Mouse (Mus musculus): Measurements from ENCODE around the gene Fkbp5. TPM values are rescaled to one million over a fixed set of nuclear protein-coding genes. Genes with fewer than 3 reads are reported as not detected.

The Fkbp5 gene
- polyA plus RNA-seq, 1 experiment from 2014 or later = 37.4 TPM

DNA sequence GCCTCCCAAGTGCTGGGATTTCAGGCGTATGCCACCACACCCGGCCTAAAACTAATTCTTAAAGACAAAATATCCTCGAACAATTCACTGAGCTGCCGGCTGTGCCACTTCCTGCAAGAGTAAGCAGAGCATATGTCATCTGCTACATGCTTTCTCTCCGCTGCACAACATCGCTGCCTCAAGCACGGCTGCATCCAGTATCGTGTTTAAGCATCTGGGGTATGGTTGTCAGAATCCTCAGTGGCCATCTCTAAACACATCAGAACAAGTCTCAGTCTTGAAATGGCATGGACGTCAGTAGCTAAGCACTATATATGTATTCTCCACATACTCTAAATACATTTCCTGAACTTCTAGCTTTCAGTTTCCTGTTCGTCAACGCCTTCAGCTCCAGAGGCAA is 49.6 kb downstream of the Fkbp5 start:
- H3K27me3 ChIP-seq = no peaks in the 10 kb centered on the region
- no peak overlapping the region for H3K9ac ChIP-seq
- no peak overlapping the region for H3K27ac ChIP-seq
- H3K4me2 ChIP-seq = no peak overlapping the region
- ATAC-seq (ENCODE audit: low FRiP score) = no peak
- no peaks in the 10 kb centered on the region for H3K36me3 ChIP-seq (replicated peaks)
- no peaks in the 10 kb centered on the region for H3K9me3 ChIP-seq
- 87% methylated on average over 11 of the region's 11 CpGs for WGBS
- peaks cover 18% of the 10 kb centered on the region for H3K4me1 ChIP-seq
- no peak overlapping the region for H3K4me3 ChIP-seq (replicated peaks)

DNA sequence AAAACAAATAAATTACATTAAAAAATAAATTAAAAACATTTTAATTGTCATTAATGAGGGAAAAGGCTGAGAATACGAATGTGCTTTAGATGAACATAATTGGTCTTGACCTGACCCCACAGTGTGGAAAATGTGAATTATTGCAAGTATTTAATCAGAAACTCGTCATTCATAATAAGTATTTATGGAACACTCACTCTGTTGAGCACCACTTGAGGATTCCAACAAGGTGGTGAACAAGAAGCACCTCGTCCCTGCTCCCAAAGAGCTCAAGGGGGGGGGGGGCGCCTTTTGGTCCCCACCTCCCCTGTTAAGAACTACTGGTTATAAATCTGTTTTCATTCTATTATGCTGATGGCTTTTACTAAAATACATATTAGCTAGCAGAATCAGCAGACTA is 51.4 kb downstream of the Fkbp5 start:
- H3K4me2 ChIP-seq = no peak overlapping the region
- H3K27me3 ChIP-seq = no peaks in the 10 kb centered on the region
- no peaks in the 10 kb centered on the region for H3K36me3 ChIP-seq (replicated peaks)
- no peak overlapping the region for H3K9ac ChIP-seq
- 82% methylated on average over 4 of the region's 4 CpGs for WGBS
- no peak overlapping the region for H3K27ac ChIP-seq
- H3K4me1 ChIP-seq = peaks cover 7% of the 10 kb centered on the region; the same call in 1 of the 2 replicates
- H3K4me3 ChIP-seq (replicated peaks) = no peak overlapping the region
- H3K9me3 ChIP-seq = no peaks in the 10 kb centered on the region
- no peak for ATAC-seq (ENCODE audit: low FRiP score)

DNA sequence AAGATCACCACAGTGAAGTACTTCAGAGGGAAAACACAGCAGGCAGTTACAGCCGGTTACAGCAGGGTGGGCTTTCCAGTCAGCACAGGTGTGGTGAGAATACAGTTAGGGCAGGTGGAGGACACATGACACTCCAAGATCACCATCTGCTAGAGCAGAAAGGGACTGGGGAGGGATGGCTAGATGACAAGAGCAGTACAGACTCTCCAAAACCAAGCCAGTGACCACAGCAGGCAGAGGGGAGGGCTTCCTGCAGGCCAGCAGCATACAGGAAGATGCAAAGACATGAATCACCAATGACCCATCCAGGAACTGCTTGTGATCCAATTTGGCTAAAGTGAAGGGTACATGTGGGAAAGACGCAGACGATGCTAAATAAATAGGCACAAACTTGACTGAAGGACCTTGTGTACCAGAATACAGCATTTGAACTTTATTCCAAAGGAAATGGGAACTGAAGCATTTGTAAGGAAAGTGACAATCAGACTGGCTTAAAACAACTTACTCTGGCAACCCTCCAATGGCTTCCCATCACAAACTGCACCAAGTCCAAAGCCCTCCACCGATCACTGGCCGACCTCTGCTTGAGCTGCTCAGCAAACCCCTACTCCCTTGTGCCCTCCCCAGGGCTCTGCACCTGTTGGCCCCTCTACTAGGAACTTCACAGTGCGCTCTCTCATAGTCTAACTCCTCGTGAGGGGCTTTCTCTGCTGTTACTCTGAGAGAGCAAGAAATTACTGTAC is 53.5 kb downstream of the Fkbp5 start:
- WGBS = 90% methylated on average over 7 of the region's 7 CpGs
- no peak for ATAC-seq (ENCODE audit: low FRiP score)
- Histone ChIP-seq H3K27me3 (no peaks in the 10 kb centered on the region), H3K9me3 (no peaks in the 10 kb centered on the region), H3K4me2 (no peak overlapping the region), H3K27ac (no peak overlapping the region), H3K4me1 (no peaks in the 10 kb centered on the region), H3K4me3 (replicated peaks) (no peak overlapping the region), H3K9ac (no peak overlapping the region), H3K36me3 (replicated peaks) (no peaks in the 10 kb centered on the region)

DNA sequence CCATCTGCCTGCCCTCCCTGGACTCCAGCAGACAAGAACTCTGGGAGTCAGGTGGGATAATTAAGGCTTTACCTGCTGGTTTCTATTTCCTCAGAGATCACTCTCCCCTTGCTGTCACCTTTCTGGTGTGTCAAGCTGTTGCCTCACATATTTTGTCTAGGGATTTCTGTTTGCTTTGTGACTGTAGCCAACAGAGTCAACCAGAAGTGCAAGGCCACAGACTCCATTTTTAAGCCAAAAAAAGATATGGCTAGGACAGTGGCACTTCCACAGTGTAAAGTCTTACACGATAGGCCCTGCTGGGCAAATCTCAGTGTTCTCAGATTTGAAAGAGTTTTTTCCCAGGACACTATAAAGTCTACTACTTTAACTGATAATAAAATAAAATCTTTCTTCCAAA is 56.9 kb downstream of the Fkbp5 start:
- Histone ChIP-seq H3K27me3 (no peaks in the 10 kb centered on the region), H3K4me3 (replicated peaks) (no peak overlapping the region), H3K36me3 (replicated peaks) (no peaks in the 10 kb centered on the region), H3K9me3 (no peaks in the 10 kb centered on the region), H3K9ac (no peak overlapping the region), H3K4me1 (no peaks in the 10 kb centered on the region), H3K4me2 (no peak overlapping the region), H3K27ac (no peak overlapping the region)
- no peak for ATAC-seq (ENCODE audit: low FRiP score)
- WGBS = 95% methylated on average over 1 of the region's 1 CpGs

DNA sequence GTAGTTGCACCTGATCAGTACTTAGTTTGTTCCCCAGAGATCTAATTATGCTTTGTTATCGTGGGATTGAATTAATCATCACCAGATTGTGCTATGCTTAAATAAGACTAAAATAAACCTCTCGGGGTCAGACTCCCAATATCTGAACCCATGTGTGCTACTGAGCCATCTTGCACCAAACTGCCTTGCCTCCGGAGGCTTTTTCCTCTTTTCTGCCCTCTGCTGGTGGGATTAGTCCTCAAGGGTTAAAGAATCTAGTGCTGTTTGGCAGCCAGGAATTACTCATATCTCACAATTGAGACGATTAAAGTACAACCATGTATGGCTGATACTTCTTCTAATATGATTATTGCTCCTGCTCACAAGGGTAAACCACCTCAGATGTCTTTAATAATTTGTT is 62.2 kb downstream of the Fkbp5 start:
- ATAC-seq (ENCODE audit: low FRiP score) = no peak
- Histone ChIP-seq H3K4me2 (no peak overlapping the region), H3K27ac (no peak overlapping the region), H3K4me3 (replicated peaks) (no peak overlapping the region), H3K36me3 (replicated peaks) (no peaks in the 10 kb centered on the region), H3K9me3 (no peaks in the 10 kb centered on the region), H3K9ac (no peak overlapping the region), H3K27me3 (no peaks in the 10 kb centered on the region), H3K4me1 (0 out of 2 replicates have a peak, but pooled peaks cover 3% of the 10 kb centered on the region)
- WGBS = 70% methylated on average over 4 of the region's 4 CpGs

DNA sequence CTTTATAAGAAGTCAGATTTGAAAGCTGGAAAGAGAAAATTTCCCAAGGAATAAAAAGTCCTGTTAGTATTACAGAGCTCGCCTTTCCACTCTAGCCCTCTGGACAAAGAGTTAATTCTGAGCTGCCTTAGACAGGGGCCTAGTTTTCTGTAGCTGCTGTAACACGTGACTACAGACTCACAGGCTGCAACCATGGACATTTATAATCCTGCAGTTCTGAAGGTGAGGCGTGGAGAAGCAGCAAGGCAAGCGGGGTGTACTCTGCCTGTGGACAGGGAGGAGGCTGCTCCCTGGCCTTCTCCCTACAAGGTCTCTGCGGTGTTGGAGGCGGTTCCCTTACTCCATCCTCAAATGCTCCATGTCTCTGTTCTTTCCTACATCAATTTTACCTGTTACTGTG is 64.4 kb downstream of the Fkbp5 start:
- Histone ChIP-seq H3K4me3 (replicated peaks) (no peak overlapping the region), H3K27me3 (no peaks in the 10 kb centered on the region), H3K9ac (no peak overlapping the region), H3K27ac (no peak overlapping the region), H3K4me1 (0 out of 2 replicates have a peak, but pooled peaks cover 3% of the 10 kb centered on the region), H3K9me3 (no peaks in the 10 kb centered on the region), H3K36me3 (replicated peaks) (no peaks in the 10 kb centered on the region), H3K4me2 (no peak overlapping the region)
- WGBS = 85% methylated on average over 6 of the region's 6 CpGs
- ATAC-seq (ENCODE audit: low FRiP score) = no peak

DNA sequence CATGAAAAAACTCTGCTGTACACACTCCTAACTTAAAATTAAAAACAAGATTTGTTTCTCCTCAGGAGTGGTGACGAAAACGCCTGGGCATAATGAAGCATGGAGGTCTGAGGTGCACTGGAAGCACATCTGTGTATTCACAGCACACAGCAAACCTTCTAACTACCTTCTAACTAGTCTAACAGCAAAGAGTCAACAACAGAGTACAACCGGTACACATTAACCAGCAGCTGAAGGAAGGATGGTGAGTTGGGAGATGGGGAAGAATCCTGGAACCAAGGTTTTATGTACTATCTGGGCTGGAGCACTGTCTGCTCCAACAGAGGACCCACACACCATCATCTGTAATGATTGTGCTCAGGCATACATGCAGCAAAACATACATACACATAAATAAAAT is 65.4 kb downstream of the Fkbp5 start:
- Histone ChIP-seq H3K9me3 (no peaks in the 10 kb centered on the region), H3K36me3 (replicated peaks) (no peaks in the 10 kb centered on the region), H3K4me3 (replicated peaks) (no peak overlapping the region), H3K4me2 (no peak overlapping the region), H3K27me3 (no peaks in the 10 kb centered on the region), H3K9ac (no peak overlapping the region), H3K27ac (no peak overlapping the region), H3K4me1 (0 out of 2 replicates have a peak, but pooled peaks cover 3% of the 10 kb centered on the region)
- no peak for ATAC-seq (ENCODE audit: low FRiP score)
- WGBS = 96% methylated on average over 3 of the region's 3 CpGs

DNA sequence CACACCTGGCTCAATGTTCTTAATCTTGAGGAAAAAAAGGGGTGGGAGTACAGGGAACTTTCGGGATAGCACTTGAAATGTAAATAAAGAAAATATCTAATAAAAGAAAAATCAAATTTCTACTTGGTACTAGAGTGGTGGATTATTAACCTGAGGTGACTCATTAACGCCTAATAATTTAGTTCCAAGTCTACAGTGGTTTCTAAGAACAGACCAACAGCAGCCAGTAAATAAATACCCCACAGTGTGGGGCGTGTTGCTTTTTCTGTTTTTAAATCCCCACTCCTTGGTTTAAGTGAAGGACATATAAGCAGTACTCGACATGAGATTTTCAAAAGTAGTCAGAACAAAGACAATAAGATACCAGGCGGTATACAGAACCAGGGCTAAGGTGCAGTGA is 65.8 kb downstream of the Fkbp5 start:
- ATAC-seq (ENCODE audit: low FRiP score) = no peak
- WGBS = 91% methylated on average over 5 of the region's 5 CpGs
- Histone ChIP-seq H3K27ac (no peak overlapping the region), H3K4me1 (0 out of 2 replicates have a peak, but pooled peaks cover 3% of the 10 kb centered on the region), H3K9me3 (no peaks in the 10 kb centered on the region), H3K9ac (no peak overlapping the region), H3K4me2 (no peak overlapping the region), H3K27me3 (no peaks in the 10 kb centered on the region), H3K4me3 (replicated peaks) (no peak overlapping the region), H3K36me3 (replicated peaks) (no peaks in the 10 kb centered on the region)

DNA sequence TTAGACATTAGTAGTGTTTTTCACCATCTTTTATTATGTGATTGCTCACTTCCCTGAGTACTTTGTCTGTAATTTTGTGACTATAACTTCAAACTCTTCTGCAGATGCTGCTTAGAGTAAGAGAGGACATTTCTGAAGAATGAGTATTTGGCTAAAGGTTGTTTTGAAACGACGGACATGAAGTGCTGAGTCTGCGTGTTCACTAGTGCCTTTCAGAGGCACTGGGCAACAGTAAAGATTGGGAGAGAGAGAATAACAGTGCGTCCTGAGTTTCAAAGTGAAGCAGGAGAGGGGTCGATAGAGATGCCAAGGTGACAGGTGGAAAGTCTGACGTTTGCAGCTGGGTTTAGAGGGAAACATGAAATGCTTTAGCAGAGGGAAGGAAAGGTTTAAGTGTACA is 69.1 kb downstream of the Fkbp5 start:
- no peak overlapping the region for H3K27ac ChIP-seq
- H3K36me3 ChIP-seq (replicated peaks) = no peaks in the 10 kb centered on the region
- H3K9me3 ChIP-seq = no peaks in the 10 kb centered on the region
- WGBS = 78% methylated on average over 6 of the region's 6 CpGs
- ATAC-seq (ENCODE audit: low FRiP score) = no peak
- H3K4me2 ChIP-seq = no peak overlapping the region
- no peaks in the 10 kb centered on the region for H3K27me3 ChIP-seq
- H3K9ac ChIP-seq = no peak overlapping the region
- 0 out of 2 replicates have a peak, but pooled peaks cover 3% of the 10 kb centered on the region for H3K4me1 ChIP-seq
- no peak overlapping the region for H3K4me3 ChIP-seq (replicated peaks)

DNA sequence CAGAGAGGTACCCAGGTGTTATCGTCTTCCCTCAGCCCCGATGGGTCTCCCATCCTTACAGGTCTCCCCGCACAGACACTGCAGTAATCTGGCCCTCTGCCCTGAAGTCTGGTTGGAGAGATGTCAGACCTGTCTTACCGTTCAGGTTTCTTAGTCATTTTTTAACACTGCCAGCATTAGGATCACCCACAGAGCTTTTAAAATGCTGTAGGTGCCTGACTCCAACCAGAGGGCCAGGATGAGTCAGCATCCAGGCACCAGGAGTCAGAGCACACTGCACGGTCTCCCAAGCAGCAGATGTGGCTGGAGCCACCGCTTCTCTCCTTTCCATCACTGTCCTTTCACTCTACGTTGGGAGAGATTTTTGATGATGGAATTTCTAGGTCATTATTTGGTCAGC is 69.5 kb downstream of the Fkbp5 start:
- no peak for ATAC-seq (ENCODE audit: low FRiP score)
- H3K4me2 ChIP-seq = no peak overlapping the region
- 87% methylated on average over 7 of the region's 7 CpGs for whole genome bisulfite sequencing
- no peak overlapping the region for H3K9ac ChIP-seq
- 0 out of 2 replicates have a peak, but pooled peaks cover under 1% of the 10 kb centered on the region for H3K4me1 ChIP-seq
- no peaks in the 10 kb centered on the region for H3K36me3 ChIP-seq (replicated peaks)
- H3K4me3 ChIP-seq (replicated peaks) = no peak overlapping the region
- H3K27ac ChIP-seq = no peak overlapping the region
- H3K9me3 ChIP-seq = no peaks in the 10 kb centered on the region
- H3K27me3 ChIP-seq = no peaks in the 10 kb centered on the region

DNA sequence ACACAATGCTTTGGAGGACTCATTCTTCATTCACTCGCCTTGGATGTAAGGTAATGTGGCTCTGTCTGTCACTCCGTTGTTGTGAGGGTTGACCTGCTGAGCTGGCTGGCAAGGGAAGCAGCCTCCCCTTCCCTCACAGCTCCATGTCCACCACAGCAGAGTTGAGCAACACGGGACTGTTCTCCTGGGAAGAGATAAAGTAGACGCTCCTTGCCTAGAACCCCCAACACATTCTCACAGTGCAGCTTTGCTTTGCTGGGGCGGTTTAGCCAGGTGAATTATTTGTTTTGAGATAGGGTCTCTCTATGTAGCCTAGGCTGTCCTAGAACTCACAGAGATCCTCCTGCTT is 70.5 kb downstream of the Fkbp5 start:
- 80% methylated on average over 5 of the region's 5 CpGs for WGBS
- no peaks in the 10 kb centered on the region for H3K9me3 ChIP-seq
- no peak for ATAC-seq (ENCODE audit: low FRiP score)
- no peaks in the 10 kb centered on the region for H3K36me3 ChIP-seq (replicated peaks)
- H3K27ac ChIP-seq = no peak overlapping the region
- no peak overlapping the region for H3K4me2 ChIP-seq
- no peaks in the 10 kb centered on the region for H3K27me3 ChIP-seq
- no peak overlapping the region for H3K9ac ChIP-seq
- no peaks in the 10 kb centered on the region for H3K4me1 ChIP-seq
- H3K4me3 ChIP-seq (replicated peaks) = no peak overlapping the region

DNA sequence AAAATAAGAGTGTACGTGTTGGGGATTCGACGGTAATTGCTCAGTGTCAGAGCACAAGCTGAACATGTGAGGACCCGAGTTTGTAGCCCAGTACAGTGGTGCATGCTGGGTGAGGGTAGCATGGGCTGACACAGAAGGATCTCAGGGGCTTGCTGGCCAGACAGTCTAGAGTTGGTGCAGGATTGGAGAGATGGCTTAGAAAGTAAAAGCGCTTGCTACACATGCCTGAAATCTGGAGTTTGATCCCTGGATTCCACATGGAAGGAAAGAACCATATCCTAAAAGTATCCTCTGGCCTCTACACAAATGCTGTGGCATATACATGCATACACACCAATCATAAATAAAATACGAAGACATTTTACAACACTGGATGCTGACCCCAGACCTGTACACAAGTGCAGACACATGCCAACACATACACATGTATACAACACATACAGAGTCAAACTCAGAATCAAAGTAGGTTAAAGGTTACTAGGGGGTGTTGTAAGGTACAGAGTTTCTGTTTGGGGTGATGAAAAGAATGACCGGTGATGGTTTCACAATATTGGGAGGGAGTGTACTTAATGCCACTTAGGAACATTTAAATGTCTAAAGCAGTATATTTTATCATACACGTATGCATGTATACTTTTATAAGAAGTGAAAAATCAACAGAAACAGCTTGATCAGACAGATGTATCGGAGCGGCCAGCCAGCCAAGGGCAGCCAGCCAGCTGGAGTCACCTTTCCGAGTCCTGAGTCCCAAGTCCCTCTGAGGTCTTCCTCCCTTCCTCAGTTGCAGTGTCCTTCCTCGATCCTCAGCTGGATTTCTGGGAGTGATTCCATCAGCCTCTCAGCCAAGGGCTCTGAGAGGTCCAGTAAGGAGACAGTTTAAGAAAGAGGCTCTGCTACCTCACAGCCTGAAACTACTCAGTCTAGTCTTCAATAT is 71.2 kb downstream of the Fkbp5 start:
- 95% methylated on average over 12 of the region's 12 CpGs for WGBS
- no peak for ATAC-seq (ENCODE audit: low FRiP score)
- Histone ChIP-seq H3K4me1 (no peaks in the 10 kb centered on the region), H3K27ac (no peak overlapping the region), H3K4me2 (no peak overlapping the region), H3K4me3 (replicated peaks) (no peak overlapping the region), H3K36me3 (replicated peaks) (no peaks in the 10 kb centered on the region), H3K9ac (no peak overlapping the region), H3K27me3 (no peaks in the 10 kb centered on the region), H3K9me3 (no peaks in the 10 kb centered on the region)

Measured in forebrain, embryonic 12.5 days (tissue).